In the genomic region with DNA sequence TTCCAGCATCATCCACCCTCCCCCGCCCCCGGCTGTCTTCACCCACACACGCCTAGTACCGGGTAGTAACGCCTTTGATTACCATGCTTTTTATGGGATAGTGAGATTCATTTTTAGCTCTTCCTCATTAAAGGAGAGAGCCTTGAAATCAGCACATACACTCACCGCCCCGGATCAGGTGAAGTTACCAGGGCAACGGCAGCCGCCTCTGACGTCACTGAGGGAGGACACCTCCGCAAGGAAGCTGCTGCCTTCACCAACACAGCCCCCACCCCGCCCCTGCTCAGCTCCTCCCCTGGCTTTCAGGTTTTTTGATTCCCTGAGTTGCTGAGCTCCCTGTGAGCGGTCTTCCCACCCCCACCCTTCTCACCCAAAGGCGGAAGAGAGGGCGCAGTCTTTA, we compare ENCODE assay signal across 8 mouse cellular contexts.
A peak's percentile ranks its signal among the peaks of the same experiment; 100 is the strongest.
DNase-seq lines count a peak whose midpoint lies in the region; ATAC-seq and TF ChIP-seq lines count a peak whose summit lies in the region.

No protein-coding gene starts in this region.

- no peak overlapping the region for H3K9ac ChIP-seq in heart, postnatal 0 days (replicated peaks; ENCODE audit: low read depth, low read length)
- no peak overlapping the region for H3K9ac ChIP-seq in midbrain, embryonic 11.5 days (ENCODE audit: low read length)
- H3K9ac ChIP-seq in stomach, embryonic 15.5 days, result no peak overlapping the region

- H3K27me3 ChIP-seq in spleen, adult 2 months (ENCODE audit: control insufficient read depth, insufficient read depth, low read length), result no peaks in the 10 kb centered on the region
- H3K27me3 ChIP-seq in heart, postnatal 0 days (ENCODE audit: control insufficient read depth, insufficient read depth, low read length), result no peaks in the 10 kb centered on the region
- no peaks in the 10 kb centered on the region for H3K27me3 ChIP-seq in midbrain, embryonic 11.5 days (ENCODE audit: control insufficient read depth, insufficient read depth, low read length)
- no peaks in the 10 kb centered on the region for H3K27me3 ChIP-seq in stomach, embryonic 15.5 days (replicated peaks)

- H3K36me3 ChIP-seq in spleen, adult 2 months (ENCODE audit: control insufficient read depth, insufficient read depth, low read length), result no peaks in the 10 kb centered on the region
- no peaks in the 10 kb centered on the region for H3K36me3 ChIP-seq in heart, postnatal 0 days (replicated peaks; ENCODE audit: control insufficient read depth, insufficient read depth, low read length)
- no peaks in the 10 kb centered on the region for H3K36me3 ChIP-seq in midbrain, embryonic 11.5 days (ENCODE audit: control insufficient read depth, insufficient read depth, low read length)
- H3K36me3 ChIP-seq in stomach, embryonic 15.5 days, result no peaks in the 10 kb centered on the region

- no peaks in the 10 kb centered on the region for H3K4me1 ChIP-seq in spleen, adult 2 months (ENCODE audit: control insufficient read depth, insufficient read depth, insufficient read length)
- 0 out of 2 replicates have a peak, but pooled peaks cover 4% of the 10 kb centered on the region for H3K4me1 ChIP-seq in heart, postnatal 0 days (ENCODE audit: control insufficient read depth, insufficient read depth)
- H3K4me1 ChIP-seq in midbrain, embryonic 11.5 days (ENCODE audit: control insufficient read depth, insufficient read depth, low read length), result peaks cover 11% of the 10 kb centered on the region
- no peaks in the 10 kb centered on the region for H3K4me1 ChIP-seq in stomach, embryonic 15.5 days

- H3K4me2 ChIP-seq in heart, postnatal 0 days (ENCODE audit: low read depth, low read length), result peak overlapping the region; percentile 46
- H3K4me2 ChIP-seq in midbrain, embryonic 11.5 days, result peak overlapping the region; percentile 31
- H3K4me2 ChIP-seq in stomach, embryonic 15.5 days, result peak overlapping the region; percentile 52

- ATAC-seq in heart, postnatal 0 days (ENCODE audit: insufficient read depth, low read depth), result peak; percentile 33; the same call in 1 of the 2 replicates
- peak; percentile 72 for ATAC-seq in midbrain, embryonic 11.5 days (ENCODE audit: low FRiP score)
- ATAC-seq in stomach, embryonic 15.5 days (ENCODE audit: insufficient read depth, low FRiP score, low read depth), result peak; percentile 67

- 21% methylated on average over 15 of the region's 15 CpGs for WGBS in spleen, adult 2 months
- WGBS in heart, postnatal 0 days, result 10% methylated on average over 15 of the region's 15 CpGs
- 11% methylated on average over 15 of the region's 15 CpGs for WGBS in midbrain, embryonic 11.5 days
- WGBS in stomach, embryonic 15.5 days, result 5% methylated on average over 15 of the region's 15 CpGs

- no peak overlapping the region for H3K27ac ChIP-seq in spleen, adult 2 months (ENCODE audit: insufficient read depth, low read length)
- H3K27ac ChIP-seq in heart, postnatal 0 days (ENCODE audit: low read depth), result no peak overlapping the region
- H3K27ac ChIP-seq in midbrain, embryonic 11.5 days (ENCODE audit: low read depth, low read length), result no peak overlapping the region
- H3K27ac ChIP-seq in stomach, embryonic 15.5 days, result no peak overlapping the region

- DNase-seq in spleen, adult 2 months (ENCODE audit: low read depth in 1 of 2, low spot score in 2 of 2), result peak; percentile 10 to 19
- no peak for DNase-seq in spleen, adult 18-20 months
- DNase-seq in cerebellum, postnatal 36 days, result peak; percentile 38 to 40
- DNase-seq in heart, postnatal 0 days (ENCODE audit: low spot score), result no peak
- DNase-seq in layer of hippocampus, postnatal 36 days, result peak; percentile 45 to 60
- DNase-seq in midbrain, embryonic 11.5 days (ENCODE audit: low spot score, missing footprints), result no peak
- DNase-seq in spleen, adult 12 weeks (ENCODE audit: low spot score), result no peak

- TF ChIP-seq POLR2A in spleen, adult 2 months (IDR thresholded peaks at IDR 0.05; ENCODE audit: low read depth, low read length), result no peak

- TF ChIP-seq EP300 in heart, postnatal 0 days (IDR thresholded peaks at IDR 0.05; ENCODE audit: low read depth), result no peak

- TF ChIP-seq CTCF in spleen, adult 2 months (IDR thresholded peaks at IDR 0.05; ENCODE audit: extremely low read depth, insufficient read depth, insufficient read length, insufficient replicate concordance), result no peak
- TF ChIP-seq CTCF in heart, postnatal 0 days (IDR thresholded peaks at IDR 0.05; ENCODE audit: low read depth), result no peak

- no peaks in the 10 kb centered on the region for H3K9me3 ChIP-seq in heart, postnatal 0 days (replicated peaks; ENCODE audit: control insufficient read depth, low read length)
- no peaks in the 10 kb centered on the region for H3K9me3 ChIP-seq in midbrain, embryonic 11.5 days (ENCODE audit: control insufficient read depth, low read length)
- H3K9me3 ChIP-seq in stomach, embryonic 15.5 days, result no peaks in the 10 kb centered on the region

- no peak overlapping the region for H3K4me3 ChIP-seq in spleen, adult 2 months (ENCODE audit: extremely low read depth, insufficient read depth, insufficient read length)
- H3K4me3 ChIP-seq in heart, postnatal 0 days (ENCODE audit: low read depth, low read length), result no peak overlapping the region
- peak overlapping the region; percentile 7; the same call in 1 of the 2 replicates for H3K4me3 ChIP-seq in midbrain, embryonic 11.5 days (ENCODE audit: low read depth, low read length)
- H3K4me3 ChIP-seq in stomach, embryonic 15.5 days (replicated peaks), result peak overlapping the region; percentile 18; the same call in 1 of the 2 replicates

Comparison
In these comparisons a context has a peak if more than half of its experiments do, and no peak if none do; other contexts are left out.
1. DNase-seq: peak in spleen, adult 2 months (2 of 2), cerebellum, postnatal 36 days (2 of 2) and layer of hippocampus, postnatal 36 days (2 of 2); none in spleen, adult 18-20 months (0 of 2), heart, postnatal 0 days (single experiment), midbrain, embryonic 11.5 days (single experiment) and spleen, adult 12 weeks (single experiment).
2. H3K4me3 ChIP-seq: peak in midbrain, embryonic 11.5 days (single experiment) and stomach, embryonic 15.5 days (single experiment); none in spleen, adult 2 months (single experiment) and heart, postnatal 0 days (single experiment).
3. Peak in every context shown above with its lines, with median percentiles within 50 percentile points of each other: ATAC-seq and H3K4me2 ChIP-seq.